Mouse (Mus musculus) right cerebral cortex, postnatal 14 days (tissue): Measurements from ENCODE around the gene Tespa1.
"Not testable (repeated sequence)": the region's sequence is repeated elsewhere in the genome, so short reads cannot be mapped to it uniquely, and the experiment has no call there.

Source experiments
- DNase-seq: peaks from one replicate; pipeline ENCODE4 v3.0.0; 2022

The Tespa1 gene

DNA sequence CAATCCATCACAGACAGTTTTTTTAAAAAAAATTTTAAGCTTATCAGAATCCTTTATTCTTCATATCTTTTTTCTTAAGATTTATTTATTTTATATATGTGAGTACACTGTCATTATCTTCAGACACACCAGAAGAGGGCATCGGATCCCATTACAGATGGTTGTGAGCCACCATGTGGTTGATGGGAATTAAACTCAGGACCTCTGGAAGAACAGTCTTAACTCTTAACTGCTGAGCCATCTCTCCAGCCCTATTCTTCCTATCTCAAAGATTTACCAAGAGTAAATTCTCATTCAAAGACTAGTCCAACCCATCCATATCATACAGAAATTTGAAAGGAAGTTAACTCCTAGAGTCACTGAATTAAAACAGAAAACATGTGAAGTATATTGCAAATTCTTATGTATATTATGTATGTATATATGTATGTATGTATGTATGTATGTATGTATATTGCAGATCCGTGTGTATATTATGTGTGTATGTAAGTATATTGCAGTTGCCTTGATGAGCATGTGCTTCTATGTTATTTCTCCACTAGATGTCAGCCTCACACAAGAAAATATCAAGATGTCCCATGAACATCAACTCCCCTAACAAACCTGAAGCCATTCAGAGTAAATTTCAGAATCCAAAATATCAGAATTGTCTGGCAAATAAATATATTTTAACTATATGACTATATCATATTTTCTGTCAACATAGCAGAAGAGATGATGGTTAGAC, 40.9 kb downstream of the Tespa1 start:
- DNase-seq = no peak

DNA sequence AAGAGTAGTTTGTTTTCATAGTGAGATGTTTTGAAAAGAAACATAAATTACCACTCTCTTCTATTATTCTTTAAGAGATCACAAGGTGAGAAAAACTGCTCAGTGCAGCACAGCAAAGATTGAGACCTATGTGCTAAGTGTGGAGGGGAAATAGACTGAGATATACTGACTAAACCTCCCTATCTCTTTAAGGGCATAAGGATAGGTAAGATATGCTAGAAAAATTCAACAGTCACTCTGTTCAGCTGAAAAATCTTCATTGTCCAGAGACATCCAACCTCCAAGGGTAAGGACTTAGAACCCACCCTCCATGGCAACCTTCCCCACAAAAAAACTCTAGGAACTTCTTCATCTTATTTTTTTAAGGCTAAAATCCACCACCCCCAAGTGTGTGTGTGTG, 42.1 kb downstream of the Tespa1 start:
- DNase-seq = no peak

DNA sequence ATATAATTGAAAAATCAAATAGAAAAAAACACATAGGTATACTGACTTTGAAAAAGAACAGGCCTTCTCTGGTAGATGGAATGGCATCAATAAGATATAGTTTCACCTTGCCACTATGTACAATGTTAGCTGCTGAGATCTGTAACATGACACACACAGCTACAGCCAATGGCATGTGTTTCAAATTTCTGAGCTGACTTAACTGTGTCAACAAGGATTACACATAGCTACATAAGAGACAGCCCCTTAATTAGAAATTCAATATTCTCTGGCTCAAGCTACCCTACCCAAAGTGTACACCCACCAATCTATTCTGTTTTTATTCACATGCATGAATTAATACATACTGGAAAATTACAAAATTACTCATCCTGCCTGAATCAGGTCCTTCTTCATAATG, 45.7 kb downstream of the Tespa1 start:
- no peak for DNase-seq

DNA sequence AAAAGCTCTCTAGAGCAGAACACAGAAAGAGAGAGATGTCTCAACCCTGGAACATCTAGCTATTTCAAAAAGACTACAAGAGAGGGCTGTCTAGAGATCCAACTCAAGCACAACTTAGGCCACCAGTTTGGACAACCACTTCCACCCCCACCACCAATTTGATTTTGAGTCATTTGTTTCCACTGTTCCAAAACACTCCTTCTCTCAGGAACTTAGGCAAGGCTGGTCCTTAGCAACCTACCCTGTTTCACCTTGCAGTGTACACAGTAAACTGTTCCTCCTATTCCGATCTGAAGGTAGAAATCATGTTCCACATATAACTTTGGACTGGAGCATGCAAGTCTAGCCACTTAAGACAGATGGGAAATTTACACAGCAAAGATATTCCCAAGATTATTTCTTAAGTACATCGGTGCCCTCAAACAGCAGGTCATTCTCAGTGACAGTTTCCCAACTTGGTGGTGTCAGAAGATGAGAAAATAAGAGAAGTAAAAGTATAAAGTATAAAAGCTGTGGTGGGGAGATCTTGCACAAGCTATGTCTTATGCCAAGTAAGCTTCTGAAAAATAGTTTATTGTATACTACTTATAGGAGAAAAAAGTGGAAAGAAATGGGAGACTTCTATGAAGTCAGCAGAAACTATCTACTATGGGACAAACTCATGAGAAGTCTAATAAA, 47.5 kb downstream of the Tespa1 start:
- no peak for DNase-seq

DNA sequence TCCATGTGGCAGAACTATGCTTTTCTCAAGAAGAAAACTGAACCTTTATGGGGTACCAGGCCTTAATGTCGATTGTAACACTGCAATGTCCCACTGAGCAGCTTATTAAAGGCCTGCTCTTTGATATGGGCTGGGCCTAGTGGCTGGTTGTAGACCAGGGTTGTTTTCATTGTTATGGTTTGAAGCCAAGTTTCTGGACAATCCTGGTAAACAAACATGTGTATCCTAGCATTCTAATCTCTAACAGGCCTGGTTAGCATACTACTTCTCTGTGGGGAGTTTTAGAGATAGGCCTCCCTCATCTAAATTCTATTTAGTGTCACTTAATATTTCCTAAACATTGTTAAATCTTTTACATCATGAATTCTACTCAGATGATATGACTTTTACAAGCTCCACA, 49.0 kb downstream of the Tespa1 start:
- no peak for DNase-seq

DNA sequence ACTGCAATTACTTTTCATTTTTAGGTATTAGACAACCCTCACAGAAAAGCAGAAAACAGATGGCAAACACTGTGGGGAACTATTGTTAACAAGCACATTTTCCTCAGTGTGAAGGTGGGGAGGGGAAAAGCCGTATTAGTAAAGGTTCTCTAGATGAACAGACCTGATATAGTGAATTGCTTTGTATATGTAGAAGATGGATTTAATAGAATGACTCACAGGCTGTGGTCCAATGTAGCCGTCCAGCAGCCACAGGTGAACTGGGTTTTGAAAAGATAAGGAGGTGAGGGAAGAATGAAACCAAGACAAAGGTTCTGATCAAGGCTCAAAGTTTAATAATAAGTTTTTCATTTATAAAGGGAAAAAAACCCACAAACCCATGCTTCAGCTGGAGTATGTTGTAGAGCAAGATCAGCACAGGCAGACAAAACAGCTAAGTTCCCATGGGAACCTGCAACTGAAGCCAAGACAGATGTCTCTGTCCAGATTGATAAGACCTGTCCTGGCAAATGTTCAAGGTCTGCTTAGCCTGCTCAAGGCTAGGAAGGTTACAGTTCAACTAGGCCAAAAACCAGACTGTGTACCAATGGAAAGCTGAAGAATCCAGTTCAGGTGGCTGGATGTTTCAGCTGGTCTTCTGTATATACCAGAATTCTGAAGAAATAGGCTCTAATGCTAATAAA, 50.0 kb downstream of the Tespa1 start:
- no peak for DNase-seq

DNA sequence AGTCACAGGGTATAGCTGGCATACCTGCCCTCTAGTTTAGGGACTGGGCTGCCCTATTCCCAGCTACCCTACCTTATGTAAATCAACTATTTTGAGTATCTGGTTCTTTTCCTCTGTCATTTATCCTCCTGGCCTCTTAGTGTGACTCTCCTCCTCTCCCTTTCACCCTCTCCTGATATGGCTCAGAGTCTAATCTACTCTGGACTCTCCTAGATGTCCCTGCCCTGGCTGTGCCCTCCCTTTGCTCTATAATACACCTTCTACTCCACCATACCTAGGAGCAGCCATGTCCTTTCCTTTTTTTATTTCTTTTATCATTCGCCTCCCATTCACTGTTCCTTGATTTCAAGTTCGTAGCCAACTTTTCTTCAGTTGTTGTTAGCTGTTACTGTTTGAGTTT, 52.5 kb downstream of the Tespa1 start:
- no peak for DNase-seq

DNA sequence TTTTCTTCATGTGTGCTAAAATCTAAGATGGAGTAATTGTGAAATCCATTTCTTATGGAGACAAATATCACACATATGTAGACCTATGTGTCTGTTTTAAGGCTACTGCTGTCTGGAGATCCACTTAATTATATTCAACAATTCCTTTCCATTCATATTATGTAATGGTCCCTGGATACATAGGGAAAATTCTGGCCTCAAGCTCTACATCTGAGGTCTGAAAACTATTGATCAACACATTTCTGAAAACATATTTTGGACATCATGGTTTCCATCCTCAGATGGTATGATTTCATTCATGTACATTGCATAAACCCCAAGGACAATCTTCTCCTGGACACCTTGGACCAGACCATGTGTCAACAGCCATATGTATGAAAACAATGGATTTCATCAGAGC, 71.6 kb downstream of the Tespa1 start, which contains the start of gene Vmn2r84:
Vmn2r84 (minus strand) TSS at position 101 of the 400 bp plus-strand sequence.
- DNase-seq = no peak

DNA sequence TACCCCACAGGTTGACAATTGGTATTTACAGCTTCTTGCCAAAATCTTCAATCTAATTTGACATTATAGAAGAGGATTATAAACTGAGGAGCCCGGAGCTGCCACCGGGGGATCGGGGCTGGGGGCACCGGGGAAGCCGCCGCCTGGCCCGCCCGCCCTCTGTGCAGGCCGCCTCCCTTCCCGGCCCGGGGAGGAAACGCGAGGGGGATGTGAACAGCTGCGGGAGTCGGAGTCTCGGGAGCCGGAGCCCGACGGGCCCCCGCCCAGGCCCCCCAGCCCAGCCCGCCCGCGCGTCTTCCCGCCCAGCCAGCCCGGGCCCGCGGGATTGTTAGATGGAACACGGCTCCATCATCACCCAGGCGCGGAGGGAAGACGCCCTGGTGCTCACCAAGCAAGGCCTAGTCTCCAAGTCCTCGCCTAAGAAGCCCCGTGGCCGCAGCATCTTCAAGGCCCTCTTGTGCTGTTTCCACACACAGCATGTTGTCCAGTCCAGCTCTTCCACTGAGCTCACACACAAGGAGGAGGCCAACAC, 89.6 kb downstream of the Tespa1 start:
- DNase-seq = not testable (repeated sequence)
